Mouse (Mus musculus): ENCODE data around the gene Ezr.

DNA sequence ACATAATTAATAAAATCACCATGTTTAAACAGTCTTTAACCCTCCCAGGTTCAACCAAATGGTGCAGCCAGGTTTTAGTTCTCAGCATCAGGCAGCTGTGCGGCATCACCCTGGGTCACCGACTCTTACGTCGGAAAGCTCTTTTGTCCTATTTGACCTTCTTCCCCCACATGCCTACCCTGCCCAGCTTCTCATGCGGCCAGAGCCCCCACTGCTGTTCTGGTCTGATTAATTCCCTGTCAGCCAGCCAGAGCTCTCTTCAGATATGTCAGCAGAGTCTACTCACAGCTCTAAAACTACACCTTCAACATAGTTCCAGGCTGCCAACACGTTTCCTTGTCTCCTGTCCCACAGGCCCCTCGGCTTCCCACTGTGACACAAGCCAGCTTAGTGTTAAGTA lies 35.1 kb downstream of the Ezr start:
- TF ChIP-seq POLR2A (IDR thresholded peaks at IDR 0.05; ENCODE audit: borderline replicate concordance, extremely low read depth, low read depth, low read length) = no peak
- TF ChIP-seq CTCF (IDR thresholded peaks at IDR 0.05; ENCODE audit: insufficient read depth, low read length) = no peak

Data from lung, adult 2 months (tissue).